Comparison of ENCODE assay signal across 8 mouse cellular contexts in the genomic region with DNA sequence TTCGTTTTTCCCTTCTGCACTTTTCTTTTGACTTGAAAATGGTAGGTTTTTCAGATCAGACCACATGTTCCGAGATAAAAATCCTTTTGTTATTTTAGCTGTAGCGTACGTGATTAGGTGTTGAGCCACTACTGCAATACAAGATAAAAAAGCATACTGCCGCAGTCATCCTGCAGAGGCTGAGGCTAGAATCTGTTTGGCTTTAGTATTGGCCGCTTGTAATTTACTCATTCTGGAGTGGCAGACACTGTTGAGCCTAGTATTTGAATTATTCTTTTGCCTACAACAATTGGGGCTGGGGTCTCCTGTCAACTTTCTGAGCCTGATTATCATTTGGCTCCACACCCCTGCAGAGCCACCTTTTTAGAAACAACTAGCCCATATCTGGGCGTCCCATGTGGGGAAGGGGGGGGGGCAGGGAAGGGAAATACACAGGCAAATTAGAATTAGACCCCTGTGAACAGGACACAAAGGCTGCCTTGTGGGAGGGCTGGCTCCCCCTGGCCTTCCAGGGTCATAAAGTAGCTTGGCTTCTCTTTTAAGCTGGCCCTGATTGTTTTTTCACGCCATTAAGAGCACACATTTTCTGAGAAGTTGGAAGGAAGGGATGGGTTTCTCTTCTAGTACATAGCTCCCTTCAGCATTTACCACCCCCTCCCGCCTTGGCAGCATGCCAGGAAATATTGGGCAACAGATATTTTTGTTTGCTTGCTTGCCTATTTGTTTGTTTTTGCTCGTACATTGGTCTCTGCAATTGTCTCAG.
DNase-seq lines count a peak whose midpoint lies in the region; ATAC-seq and TF ChIP-seq lines count a peak whose summit lies in the region.

No protein-coding gene starts in this region.

- TF ChIP-seq POLR2A in cerebellum, adult 2 months (IDR thresholded peaks at IDR 0.05; ENCODE audit: borderline replicate concordance, insufficient read depth, low read length) = no peak

- no peak overlapping the region for H3K9ac ChIP-seq in forebrain, embryonic 14.5 days (ENCODE audit: low read length)
- H3K9ac ChIP-seq in hindbrain, embryonic 16.5 days (ENCODE audit: low read depth, low read length) = no peak overlapping the region
- H3K9ac ChIP-seq in midbrain, embryonic 16.5 days (ENCODE audit: low read depth, low read length) = no peak overlapping the region

- H3K4me2 ChIP-seq in forebrain, embryonic 14.5 days (ENCODE audit: low read length) = no peak overlapping the region
- H3K4me2 ChIP-seq in hindbrain, embryonic 16.5 days (ENCODE audit: low read length) = peak overlapping the region; percentile 16
- peak overlapping the region; percentile 40 for H3K4me2 ChIP-seq in midbrain, embryonic 16.5 days (ENCODE audit: low read length)

- H3K27me3 ChIP-seq in cerebellum, adult 2 months (ENCODE audit: control insufficient read depth, insufficient read depth, low read length) = no peaks in the 10 kb centered on the region; the same call in 1 of the 2 replicates
- no peaks in the 10 kb centered on the region for H3K27me3 ChIP-seq in forebrain, embryonic 14.5 days (replicated peaks; ENCODE audit: control insufficient read depth, insufficient read depth, low read length)
- no peaks in the 10 kb centered on the region for H3K27me3 ChIP-seq in hindbrain, embryonic 16.5 days (replicated peaks; ENCODE audit: control insufficient read depth, insufficient read depth, low read length)
- no peaks in the 10 kb centered on the region; the same call in 1 of the 2 replicates for H3K27me3 ChIP-seq in midbrain, embryonic 16.5 days (ENCODE audit: control insufficient read depth, insufficient read depth, low read depth, low read length)

- H3K4me1 ChIP-seq in cerebellum, adult 2 months (ENCODE audit: control insufficient read depth, insufficient read depth, low read length) = no peaks in the 10 kb centered on the region
- H3K4me1 ChIP-seq in forebrain, embryonic 14.5 days (ENCODE audit: control insufficient read depth, insufficient read depth, low read length) = peaks cover 5% of the 10 kb centered on the region; the same call in 1 of the 2 replicates
- peaks cover 4% of the 10 kb centered on the region for H3K4me1 ChIP-seq in hindbrain, embryonic 16.5 days (ENCODE audit: control insufficient read depth, insufficient read depth, low read depth, low read length)
- H3K4me1 ChIP-seq in midbrain, embryonic 16.5 days (ENCODE audit: control insufficient read depth, insufficient read depth, low read length) = peaks cover 10% of the 10 kb centered on the region; the same call in 1 of the 2 replicates

- H3K36me3 ChIP-seq in forebrain, embryonic 14.5 days (ENCODE audit: control insufficient read depth, insufficient read depth, low read length) = no peaks in the 10 kb centered on the region
- no peaks in the 10 kb centered on the region for H3K36me3 ChIP-seq in hindbrain, embryonic 16.5 days (ENCODE audit: control insufficient read depth, insufficient read depth, low read length)
- H3K36me3 ChIP-seq in midbrain, embryonic 16.5 days (ENCODE audit: control insufficient read depth, insufficient read depth, low read length) = no peaks in the 10 kb centered on the region

- TF ChIP-seq CTCF in cerebellum, adult 2 months (IDR thresholded peaks at IDR 0.05; ENCODE audit: borderline replicate concordance, insufficient read depth, low read depth, low read length) = no peak

- peak; percentile 44 for ATAC-seq in forebrain, embryonic 14.5 days
- ATAC-seq in hindbrain, embryonic 16.5 days = peak; percentile 64
- ATAC-seq in midbrain, embryonic 16.5 days = peak; percentile 72; the same call in 1 of the 2 replicates
- no peak for ATAC-seq in erythroblast, adult 5-6 weeks (replicated peaks; ENCODE audit: low FRiP score, poor library complexity, severe bottlenecking)

- no peaks in the 10 kb centered on the region for H3K9me3 ChIP-seq in forebrain, embryonic 14.5 days (replicated peaks; ENCODE audit: control insufficient read depth, low read length)
- H3K9me3 ChIP-seq in hindbrain, embryonic 16.5 days (ENCODE audit: control insufficient read depth, low read length) = no peaks in the 10 kb centered on the region
- H3K9me3 ChIP-seq in midbrain, embryonic 16.5 days (replicated peaks; ENCODE audit: control insufficient read depth, low read length, poor library complexity, severe bottlenecking) = no peaks in the 10 kb centered on the region

- WGBS in cerebellum, adult 2 months = 23% methylated on average over 10 of the region's 10 CpGs
- 4% methylated on average over 9 of the region's 10 CpGs for WGBS in forebrain, embryonic 14.5 days
- WGBS in hindbrain, embryonic 16.5 days = 4% methylated on average over 10 of the region's 10 CpGs
- WGBS in midbrain, embryonic 16.5 days = 2% methylated on average over 10 of the region's 10 CpGs

- peak; percentile 4 for DNase-seq in cerebellum, adult 11-12 months
- no peak for DNase-seq in cerebellum, adult 2 months
- DNase-seq in R1 (ENCODE audit: low read depth, low spot score) = peak; percentile 20
- DNase-seq in forebrain, embryonic 14.5 days (ENCODE audit: low spot score) = peak; percentile 56
- no peak for DNase-seq in layer of hippocampus, postnatal 25 days (ENCODE audit: extremely low spot score in 1 of 2, low spot score in 1 of 2)

- H3K4me3 ChIP-seq in cerebellum, adult 2 months (replicated peaks; ENCODE audit: insufficient read depth, low read depth, low read length) = no peak overlapping the region
- H3K4me3 ChIP-seq in forebrain, embryonic 14.5 days (ENCODE audit: low read depth, low read length) = no peak overlapping the region
- no peak overlapping the region for H3K4me3 ChIP-seq in hindbrain, embryonic 16.5 days (ENCODE audit: low read length)
- no peak overlapping the region for H3K4me3 ChIP-seq in midbrain, embryonic 16.5 days (ENCODE audit: low read depth, low read length)

- no peak overlapping the region for H3K27ac ChIP-seq in cerebellum, adult 2 months (ENCODE audit: insufficient read depth, low read length)
- no peak overlapping the region for H3K27ac ChIP-seq in forebrain, embryonic 14.5 days (ENCODE audit: low read depth, low read length)
- no peak overlapping the region for H3K27ac ChIP-seq in hindbrain, embryonic 16.5 days (ENCODE audit: low read depth, low read length)
- no peak overlapping the region for H3K27ac ChIP-seq in midbrain, embryonic 16.5 days (ENCODE audit: low read length)

Comparison
In these comparisons a context has a peak if more than half of its experiments do, and no peak if none do; other contexts are left out.
1. DNase-seq: peak in cerebellum, adult 11-12 months (single experiment), R1 (single experiment) and forebrain, embryonic 14.5 days (single experiment); none in cerebellum, adult 2 months (0 of 2) and layer of hippocampus, postnatal 25 days (0 of 2).